Mouse (Mus musculus): ENCODE data around the gene Klhl25. TPM values are rescaled to one million over a fixed set of nuclear protein-coding genes. Genes with fewer than 3 reads are reported as not detected.
A peak's percentile ranks its signal among the peaks of the same experiment; 100 is the strongest.
"Not testable (repeated sequence)": the region's sequence is repeated elsewhere in the genome, so short reads cannot be mapped to it uniquely, and the experiment has no call there.

The Klhl25 gene
- polyA plus RNA-seq, 1 experiment from 2014 or later = 10.2 TPM

DNA sequence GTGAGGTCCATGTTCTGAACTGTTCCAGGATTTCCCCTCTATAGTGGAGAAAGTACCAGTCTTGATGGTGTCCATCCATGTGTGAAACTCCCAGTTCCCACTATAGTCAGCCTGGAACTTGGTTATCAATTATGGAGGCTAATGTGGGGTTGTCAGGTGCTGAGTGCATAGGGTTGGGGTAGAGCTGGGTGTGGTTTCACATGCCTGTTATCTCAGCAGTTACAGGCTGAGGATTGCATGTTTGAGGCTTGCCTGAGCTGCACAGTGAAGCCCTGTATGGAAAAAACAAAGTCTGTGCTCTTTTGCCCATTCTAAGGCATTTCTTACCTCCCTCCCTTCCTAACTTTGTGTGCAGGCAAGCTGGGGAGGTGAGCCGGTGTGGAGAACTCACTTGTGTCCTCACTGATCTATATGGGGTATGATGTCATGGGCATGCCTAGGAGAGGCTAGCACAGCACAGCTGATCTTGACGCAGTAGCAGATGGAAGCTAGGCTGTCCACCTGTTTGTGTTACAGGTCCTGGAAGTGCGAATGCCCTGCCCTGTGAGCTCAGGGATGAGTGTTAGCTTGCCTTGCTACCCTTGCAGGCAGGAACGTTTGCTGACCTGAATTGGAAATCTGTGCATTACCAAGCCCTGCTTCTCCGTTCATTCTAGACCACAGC lies 15.3 kb downstream of the Klhl25 start:
- ATAC-seq; H3K27me3 ChIP-seq (replicated peaks); H3K4me3 ChIP-seq (replicated peaks); H3K9ac ChIP-seq; H3K27ac ChIP-seq; H3K4me2 ChIP-seq (replicated peaks); H3K9me3 ChIP-seq; H3K4me1 ChIP-seq (replicated peaks): not testable (repeated sequence)
- 79% methylated on average over 5 of the region's 5 CpGs for WGBS
- peaks cover 17% of the 10 kb centered on the region for H3K36me3 ChIP-seq

DNA sequence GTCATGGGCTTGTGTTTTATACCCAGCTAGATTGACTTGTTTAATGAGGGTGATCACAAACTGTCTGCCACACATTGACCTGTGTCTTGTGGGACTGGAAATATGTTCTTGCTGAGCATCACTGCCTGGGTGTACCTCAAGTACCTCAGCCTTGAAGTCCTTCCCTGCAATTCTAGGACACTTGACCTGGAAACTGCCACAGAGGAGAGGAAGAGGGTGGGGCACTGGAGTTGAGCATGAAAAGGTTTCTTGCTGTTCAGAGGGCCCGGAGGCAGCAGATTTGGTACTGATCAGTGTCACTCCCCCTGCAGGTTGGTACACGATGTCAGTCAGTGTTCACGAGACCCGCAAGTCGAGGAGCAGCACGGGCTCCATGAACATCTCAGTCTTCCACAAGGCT lies 16.9 kb downstream of the Klhl25 start:
- Histone ChIP-seq H3K4me2 (replicated peaks) (no peak overlapping the region), H3K9me3 (no peaks in the 10 kb centered on the region), H3K27ac (no peak overlapping the region), H3K9ac (no peak overlapping the region), H3K4me3 (replicated peaks) (no peak overlapping the region), H3K4me1 (replicated peaks) (no peaks in the 10 kb centered on the region), H3K36me3 (peaks cover 20% of the 10 kb centered on the region), H3K27me3 (replicated peaks) (no peaks in the 10 kb centered on the region)
- ATAC-seq = no peak
- 94% methylated on average over 6 of the region's 6 CpGs for WGBS

DNA sequence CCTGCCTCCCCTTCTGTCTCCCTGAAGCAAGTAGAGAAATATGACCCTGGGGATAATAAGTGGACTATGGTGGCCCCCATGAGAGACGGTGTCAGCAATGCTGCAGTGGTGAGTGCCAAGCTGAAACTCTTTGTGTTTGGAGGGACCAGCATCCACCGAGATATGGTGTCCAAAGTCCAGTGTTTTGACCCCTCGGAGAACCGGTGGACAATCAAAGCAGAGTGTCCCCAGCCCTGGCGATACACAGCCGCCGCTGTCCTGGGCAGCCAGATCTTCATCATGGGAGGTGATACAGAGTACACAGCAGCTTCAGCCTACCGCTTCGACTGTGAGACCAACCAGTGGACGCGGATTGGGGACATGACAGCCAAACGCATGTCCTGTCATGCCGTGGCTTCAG lies 18.4 kb downstream of the Klhl25 start:
- 84% methylated on average over 13 of the region's 13 CpGs for WGBS
- H3K4me3 ChIP-seq (replicated peaks) = no peak overlapping the region
- H3K4me1 ChIP-seq (replicated peaks) = no peaks in the 10 kb centered on the region
- H3K27me3 ChIP-seq (replicated peaks) = no peaks in the 10 kb centered on the region
- H3K9ac ChIP-seq = no peak overlapping the region
- H3K36me3 ChIP-seq = peaks cover 20% of the 10 kb centered on the region
- no peaks in the 10 kb centered on the region for H3K9me3 ChIP-seq
- ATAC-seq = no peak
- no peak overlapping the region for H3K4me2 ChIP-seq (replicated peaks)
- H3K27ac ChIP-seq = no peak overlapping the region

DNA sequence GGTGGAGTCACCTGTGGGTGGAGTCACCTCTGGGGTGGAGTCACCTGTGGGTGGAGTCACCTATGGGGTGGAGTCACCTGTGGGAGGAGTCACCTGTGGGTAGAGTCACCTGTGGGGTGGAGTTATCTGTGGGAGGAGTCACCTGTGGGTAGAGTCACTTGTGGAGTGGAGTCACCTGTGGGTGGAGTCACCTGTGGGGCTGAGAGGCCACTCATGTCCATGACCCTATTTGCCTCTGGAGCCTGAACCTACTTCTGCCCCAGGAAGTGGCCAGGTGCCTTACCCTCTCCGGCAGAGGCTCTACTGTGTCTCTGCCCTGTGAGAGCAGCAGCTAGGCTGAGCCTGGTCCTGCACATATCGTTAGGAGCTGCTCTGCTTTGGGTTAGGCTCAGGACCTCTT lies 20.6 kb downstream of the Klhl25 start:
- peaks cover 20% of the 10 kb centered on the region for H3K36me3 ChIP-seq
- no peak overlapping the region for H3K4me3 ChIP-seq (replicated peaks)
- H3K9ac ChIP-seq = no peak overlapping the region
- ATAC-seq = no peak
- no peak overlapping the region for H3K27ac ChIP-seq
- H3K9me3 ChIP-seq = no peaks in the 10 kb centered on the region
- no peak overlapping the region for H3K4me2 ChIP-seq (replicated peaks)
- no peaks in the 10 kb centered on the region for H3K4me1 ChIP-seq (replicated peaks)
- no peaks in the 10 kb centered on the region for H3K27me3 ChIP-seq (replicated peaks)
- 79% methylated on average over 2 of the region's 2 CpGs for WGBS

DNA sequence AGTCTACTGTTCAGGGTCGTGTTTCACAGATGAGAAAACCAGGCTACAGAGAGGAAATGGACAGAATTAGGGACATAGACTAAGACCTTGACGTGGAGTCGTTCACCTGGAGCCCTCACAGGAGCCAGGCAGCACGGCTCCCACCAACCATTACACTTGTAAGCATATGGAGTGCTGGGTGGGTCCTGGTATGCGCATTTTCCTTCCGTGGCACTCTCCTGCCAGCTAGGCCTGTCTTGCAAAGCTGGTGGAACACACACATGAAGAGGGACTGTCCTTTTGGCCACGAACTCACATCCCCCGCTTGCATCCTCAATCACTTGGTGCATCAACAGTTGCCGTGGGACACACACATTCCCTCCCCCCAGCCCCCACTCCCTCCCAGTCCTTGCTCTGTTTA lies 22.4 kb downstream of the Klhl25 start:
- no peak for ATAC-seq
- Histone ChIP-seq H3K4me1 (replicated peaks) (no peaks in the 10 kb centered on the region), H3K4me2 (replicated peaks) (no peak overlapping the region), H3K36me3 (peaks cover 16% of the 10 kb centered on the region), H3K4me3 (replicated peaks) (no peak overlapping the region), H3K27me3 (replicated peaks) (no peaks in the 10 kb centered on the region), H3K9me3 (no peaks in the 10 kb centered on the region), H3K9ac (no peak overlapping the region), H3K27ac (no peak overlapping the region)
- 74% methylated on average over 9 of the region's 9 CpGs for WGBS

DNA sequence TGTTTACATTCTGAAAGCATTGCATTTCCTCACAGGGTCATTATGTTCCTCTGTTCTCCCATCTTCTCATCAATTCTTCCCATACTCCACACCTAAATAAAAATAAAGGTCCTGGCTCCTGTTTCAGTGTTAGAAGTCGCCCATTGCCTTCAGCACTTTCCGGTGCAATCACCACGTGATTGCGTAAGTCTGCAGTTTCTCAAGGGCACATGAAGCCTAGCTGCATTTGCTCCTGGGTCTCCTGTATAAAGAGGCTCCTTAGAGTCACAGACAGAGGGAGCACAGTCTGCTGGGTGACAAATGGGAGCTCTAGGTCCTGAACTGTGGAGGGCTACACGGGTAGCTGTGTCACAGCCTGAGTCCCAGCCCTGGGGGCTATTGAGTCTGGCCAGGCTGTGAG lies 24.1 kb downstream of the Klhl25 start:
- WGBS = 55% methylated on average over 5 of the region's 5 CpGs
- no peak overlapping the region for H3K9ac ChIP-seq
- no peak overlapping the region for H3K27ac ChIP-seq
- H3K9me3 ChIP-seq = no peaks in the 10 kb centered on the region
- no peak overlapping the region for H3K4me3 ChIP-seq (replicated peaks)
- peaks cover 4% of the 10 kb centered on the region; the same call in 1 of the 2 replicates for H3K36me3 ChIP-seq
- no peaks in the 10 kb centered on the region for H3K4me1 ChIP-seq (replicated peaks)
- no peak for ATAC-seq
- no peaks in the 10 kb centered on the region for H3K27me3 ChIP-seq (replicated peaks)
- H3K4me2 ChIP-seq (replicated peaks) = no peak overlapping the region

DNA sequence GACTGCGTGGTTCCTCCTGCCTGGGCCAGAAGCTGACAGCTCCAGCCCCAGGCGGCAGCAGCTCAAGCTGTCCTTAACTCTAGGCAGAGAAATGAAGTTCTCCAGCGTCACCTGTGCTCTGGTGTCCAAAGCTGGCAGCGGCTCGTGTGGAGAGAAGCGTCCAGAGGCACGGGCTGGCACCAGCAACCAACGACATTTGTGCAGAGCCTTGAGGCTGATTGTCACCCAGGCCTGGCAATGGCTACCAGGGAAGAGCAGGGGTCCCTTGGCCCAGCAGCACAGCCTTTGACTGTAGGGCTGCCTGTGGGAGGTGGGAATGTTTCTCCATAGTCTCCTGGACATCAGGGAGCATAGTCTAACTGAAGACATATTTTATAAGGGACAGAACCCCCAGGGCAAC lies 24.6 kb downstream of the Klhl25 start:
- H3K4me2 ChIP-seq (replicated peaks) = no peak overlapping the region
- ATAC-seq = no peak
- no peak overlapping the region for H3K9ac ChIP-seq
- H3K27ac ChIP-seq = no peak overlapping the region
- WGBS = 85% methylated on average over 8 of the region's 8 CpGs
- H3K27me3 ChIP-seq (replicated peaks) = no peaks in the 10 kb centered on the region
- no peak overlapping the region for H3K4me3 ChIP-seq (replicated peaks)
- peaks cover 4% of the 10 kb centered on the region; the same call in 1 of the 2 replicates for H3K36me3 ChIP-seq
- H3K4me1 ChIP-seq (replicated peaks) = no peaks in the 10 kb centered on the region
- no peaks in the 10 kb centered on the region for H3K9me3 ChIP-seq

DNA sequence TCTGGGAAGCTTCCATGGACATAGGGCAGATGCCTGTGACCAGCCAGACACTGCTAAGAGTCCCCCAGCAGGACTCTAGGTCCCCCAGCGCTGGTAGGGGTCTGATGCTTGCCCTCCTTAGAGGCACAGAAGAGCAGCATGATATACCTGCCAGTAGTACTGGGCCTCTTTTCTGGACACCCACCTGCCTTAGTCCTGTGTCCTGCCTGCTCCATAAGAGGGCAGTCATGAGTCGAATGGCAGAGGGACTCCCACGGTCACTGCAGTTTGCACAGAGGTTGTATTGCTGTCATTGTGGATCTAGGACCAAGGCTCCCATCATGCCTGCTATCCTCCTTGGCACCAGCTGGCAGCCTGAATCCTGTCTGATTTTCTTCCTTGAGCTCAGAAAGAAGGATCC lies 25.1 kb downstream of the Klhl25 start:
- 71% methylated on average over 3 of the region's 3 CpGs for WGBS
- no peak overlapping the region for H3K4me2 ChIP-seq (replicated peaks)
- H3K4me1 ChIP-seq (replicated peaks) = no peaks in the 10 kb centered on the region
- H3K9me3 ChIP-seq = no peaks in the 10 kb centered on the region
- H3K4me3 ChIP-seq (replicated peaks) = no peak overlapping the region
- no peak for ATAC-seq
- H3K27ac ChIP-seq = no peak overlapping the region
- H3K36me3 ChIP-seq = peaks cover 4% of the 10 kb centered on the region; the same call in 1 of the 2 replicates
- H3K27me3 ChIP-seq (replicated peaks) = no peaks in the 10 kb centered on the region
- H3K9ac ChIP-seq = no peak overlapping the region

DNA sequence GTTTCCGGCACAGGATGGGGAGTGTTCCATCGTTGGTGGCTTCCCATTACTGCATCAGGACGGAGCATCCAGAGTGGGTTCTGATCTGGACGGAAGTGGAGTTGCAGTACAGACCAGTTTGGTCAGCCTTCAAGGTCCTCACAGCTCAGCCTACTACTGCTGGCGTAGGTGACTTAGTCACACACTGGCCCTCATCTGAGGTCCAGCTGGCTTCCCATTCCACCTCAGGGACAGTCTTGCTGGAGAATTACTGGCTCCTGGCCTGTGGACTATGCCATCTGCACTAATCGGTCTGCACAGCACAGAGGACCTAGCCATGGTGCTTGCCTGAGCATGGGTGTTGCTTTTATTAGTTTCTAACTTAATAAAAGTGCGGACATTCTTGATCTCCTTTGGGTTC lies 25.6 kb downstream of the Klhl25 start:
- H3K4me1 ChIP-seq (replicated peaks) = no peaks in the 10 kb centered on the region
- no peak overlapping the region for H3K4me2 ChIP-seq (replicated peaks)
- no peak overlapping the region for H3K27ac ChIP-seq
- H3K4me3 ChIP-seq (replicated peaks) = no peak overlapping the region
- H3K27me3 ChIP-seq (replicated peaks) = no peaks in the 10 kb centered on the region
- ATAC-seq = no peak
- H3K36me3 ChIP-seq = peaks cover 4% of the 10 kb centered on the region; the same call in 1 of the 2 replicates
- H3K9ac ChIP-seq = no peak overlapping the region
- 92% methylated on average over 7 of the region's 7 CpGs for WGBS
- H3K9me3 ChIP-seq = no peaks in the 10 kb centered on the region

DNA sequence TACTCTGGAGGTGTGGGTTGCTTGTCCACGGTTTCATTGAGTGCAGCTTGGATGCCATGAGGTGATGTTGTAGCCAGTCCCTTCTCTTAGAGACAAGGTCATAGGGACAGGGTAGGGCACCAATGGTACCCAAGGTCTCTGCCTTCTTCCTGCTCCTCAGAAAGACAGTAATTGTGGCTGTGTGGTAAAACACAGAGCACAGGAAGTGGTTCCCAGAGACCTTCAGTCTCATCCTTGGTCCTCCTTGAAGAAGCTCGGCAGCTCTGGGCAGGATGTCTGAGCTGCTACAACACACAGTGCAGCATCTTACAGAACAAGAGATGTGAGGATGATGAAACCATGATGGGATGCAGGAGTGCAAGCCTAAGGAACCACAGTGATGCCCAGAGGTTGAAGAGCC lies 31.3 kb downstream of the Klhl25 start:
- ATAC-seq; H3K9me3 ChIP-seq; H3K4me1 ChIP-seq (replicated peaks); H3K36me3 ChIP-seq; H3K27ac ChIP-seq; H3K27me3 ChIP-seq (replicated peaks); H3K4me3 ChIP-seq (replicated peaks); H3K4me2 ChIP-seq (replicated peaks); H3K9ac ChIP-seq: not testable (repeated sequence)
- WGBS = 67% methylated on average over 2 of the region's 2 CpGs

DNA sequence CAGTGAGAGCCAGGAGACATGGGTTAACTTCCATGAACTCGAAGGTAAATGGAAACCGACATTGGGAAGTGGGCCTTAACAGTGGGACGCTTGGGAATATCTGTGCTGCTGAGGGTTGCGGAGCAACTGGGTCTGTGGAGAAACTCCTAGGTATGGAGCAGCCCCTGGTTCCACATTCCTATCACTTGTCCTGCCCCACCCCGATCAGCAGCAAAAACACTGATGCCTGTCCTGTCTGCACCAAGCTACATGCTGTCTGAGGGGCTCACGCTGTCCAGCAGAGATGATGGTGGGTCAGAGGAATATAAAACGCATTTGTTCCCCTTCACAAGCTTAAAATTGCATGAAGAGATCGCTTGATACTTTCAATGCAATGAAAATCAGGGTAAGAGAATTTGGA lies 32.1 kb downstream of the Klhl25 start:
- Histone ChIP-seq H3K36me3 (no peaks in the 10 kb centered on the region), H3K9ac (no peak overlapping the region), H3K27me3 (replicated peaks) (no peaks in the 10 kb centered on the region), H3K4me1 (replicated peaks) (no peaks in the 10 kb centered on the region), H3K4me2 (replicated peaks) (peak overlapping the region; percentile 37; the same call in 1 of the 2 replicates), H3K27ac (no peak overlapping the region), H3K4me3 (replicated peaks) (no peak overlapping the region), H3K9me3 (no peaks in the 10 kb centered on the region)
- peak; percentile 39; the same call in 1 of the 2 replicates for ATAC-seq
- 58% methylated on average over 8 of the region's 8 CpGs for WGBS

DNA sequence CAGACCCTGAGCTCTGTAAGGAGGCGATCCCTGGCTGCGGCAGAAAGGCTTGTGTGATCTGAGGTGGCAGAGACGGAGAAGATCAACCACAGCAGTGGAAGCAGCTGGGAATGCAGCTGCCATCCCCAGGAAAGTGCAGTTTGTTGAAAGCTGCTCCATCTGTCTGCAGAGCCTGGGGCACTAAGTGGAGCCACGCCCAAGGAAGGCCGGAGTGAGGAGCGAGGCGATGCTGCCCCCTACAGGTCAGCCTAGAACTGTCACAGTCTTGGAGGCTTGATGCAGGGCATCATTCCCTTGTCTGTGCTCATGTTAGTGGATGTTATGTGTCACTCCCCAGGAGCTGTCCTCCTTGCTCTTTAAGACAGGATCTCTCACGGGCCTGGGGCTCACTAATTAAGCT lies 32.5 kb downstream of the Klhl25 start:
- Histone ChIP-seq H3K4me3 (replicated peaks) (no peak overlapping the region), H3K36me3 (no peaks in the 10 kb centered on the region), H3K9me3 (no peaks in the 10 kb centered on the region), H3K4me1 (replicated peaks) (no peaks in the 10 kb centered on the region), H3K27me3 (replicated peaks) (no peaks in the 10 kb centered on the region), H3K9ac (no peak overlapping the region), H3K4me2 (replicated peaks) (peak overlapping the region; percentile 37; the same call in 1 of the 2 replicates), H3K27ac (no peak overlapping the region)
- ATAC-seq = peak; percentile 91
- 4% methylated on average over 8 of the region's 8 CpGs for WGBS

DNA sequence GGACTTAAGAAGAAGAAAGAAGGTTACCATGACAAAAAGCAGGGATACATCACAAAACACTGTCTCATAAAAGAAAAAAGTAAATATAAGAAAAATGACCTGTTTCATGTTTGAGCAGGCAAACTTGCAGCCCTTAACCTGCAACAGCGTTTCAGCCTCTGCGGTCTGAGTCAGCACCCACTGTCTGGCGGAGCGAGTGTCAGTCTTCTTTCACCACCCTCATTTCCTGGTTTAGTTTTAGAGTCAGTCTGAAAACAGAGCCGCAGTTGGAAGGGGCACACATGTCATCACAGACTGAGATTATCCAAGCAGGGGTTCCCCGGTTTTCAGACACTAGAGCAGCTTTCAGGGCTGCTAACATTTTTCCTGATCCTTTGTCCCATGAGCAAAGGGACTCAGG lies 33.3 kb downstream of the Klhl25 start:
- WGBS = 63% methylated on average over 6 of the region's 6 CpGs
- no peak overlapping the region for H3K27ac ChIP-seq
- ATAC-seq = no peak

More for the DNA sequence above, 33.3 kb downstream of the Klhl25 start:
- H3K9ac ChIP-seq = no peak overlapping the region
- H3K4me3 ChIP-seq (replicated peaks) = no peak overlapping the region
- H3K4me2 ChIP-seq (replicated peaks) = no peak overlapping the region
- H3K27me3 ChIP-seq (replicated peaks) = no peaks in the 10 kb centered on the region
- no peaks in the 10 kb centered on the region for H3K4me1 ChIP-seq (replicated peaks)
- no peaks in the 10 kb centered on the region for H3K9me3 ChIP-seq
- H3K36me3 ChIP-seq = no peaks in the 10 kb centered on the region

All from intestine, embryonic 15.5 days (tissue).